Mouse (Mus musculus) heart, embryonic 15.5 days (tissue): ENCODE measurements around the gene Tsnaxip1. TPM values are rescaled to one million over a fixed set of nuclear protein-coding genes. Genes with fewer than 3 reads are reported as not detected.

Experiments used
- ATAC-seq: fragments of 200-750 bp; cut with Nextera tagmentation; replicated peaks from 2 replicates; pipeline ENCODE4 v1.8.0; 2017; ENCODE audit warnings: low read depth, moderate TSS enrichment; ENCODE audit not compliant: insufficient number of reproducible peaks, insufficient read depth, low FRiP score
- H3K27ac ChIP-seq: fragments of 300-500 bp; sonication (generic); 2 replicates; pipeline ENCODE4 v1.5.1; 2015; ENCODE audit warnings: mild to moderate bottlenecking, inconsistent platforms
- H3K27me3 ChIP-seq: fragments of 300-500 bp; sonication (generic); 2 replicates; pipeline ENCODE4 v1.6.1; 2015; ENCODE audit warnings: inconsistent platforms
- H3K36me3 ChIP-seq: fragments of 300-500 bp; sonication (generic); 2 replicates; pipeline ENCODE4 v1.6.1; 2015; ENCODE audit warnings: mild to moderate bottlenecking, inconsistent platforms
- H3K4me1 ChIP-seq: fragments of 300-500 bp; sonication (generic); replicated peaks from 2 replicates; pipeline ENCODE4 v1.6.1; 2015; ENCODE audit warnings: inconsistent platforms
- H3K4me2 ChIP-seq: fragments of 300-500 bp; sonication (generic); 2 replicates; pipeline ENCODE4 v1.6.1; 2015; ENCODE audit warnings: inconsistent platforms, mild to moderate bottlenecking, moderate library complexity
- H3K4me3 ChIP-seq: fragments of 300-500 bp; sonication (generic); 2 replicates; pipeline ENCODE4 v1.5.1; 2015; ENCODE audit warnings: mild to moderate bottlenecking, inconsistent platforms
- H3K9ac ChIP-seq: fragments of 300-500 bp; sonication (generic); 2 replicates; pipeline ENCODE4 v1.6.1; 2015; ENCODE audit warnings: mild to moderate bottlenecking, inconsistent platforms
- H3K9me3 ChIP-seq: fragments of 300-500 bp; sonication (generic); replicated peaks from 2 replicates; pipeline ENCODE4 v1.6.1; 2016; ENCODE audit warnings: inconsistent platforms
- WGBS: fragments of 180-500 bp; shearing (Covaris S2); methylation state at CpG from one replicate; pipeline ENCODE4 v1.1.7; 2015; ENCODE audit warnings: mixed read lengths; 5-methylcytosine and 5-hydroxymethylcytosine counted together
- polyA plus RNA-seq: library from polyadenylated mRNA; unstranded; fragments of >200 nt; fragmentation: Nextera tagmentation; extraction: Ambion mirVana; gene quantifications from 2 replicates; pipeline ENCODE4 v1.2.1, GENCODE M21; 2015

Tsnaxip1 gene
- polyA plus RNA-seq, 1 experiment from 2014 or later, result 0.06 TPM

- no peak overlapping the region for H3K4me3 ChIP-seq
- 40% methylated on average over 6 of the region's 6 CpGs for WGBS
- peaks cover 27% of the 10 kb centered on the region for H3K4me1 ChIP-seq
- peak overlapping the region; percentile 13 for H3K4me2 ChIP-seq
- peak overlapping the region; percentile 75 for H3K27ac ChIP-seq
- ATAC-seq, result peak; percentile 72; the same call in 1 of the 2 replicates
- no peaks in the 10 kb centered on the region for H3K9me3 ChIP-seq
- no peak overlapping the region for H3K9ac ChIP-seq
- H3K27me3 ChIP-seq, result no peaks in the 10 kb centered on the region
- H3K36me3 ChIP-seq, result peaks cover 43% of the 10 kb centered on the region
These were observed 46.8 kb downstream of the Tsnaxip1 start for GRCm38 (mm10) chr8:105874301-105874700.

GRCm38 (mm10) chr8:105880754-105881520 is 53.4 kb downstream of the Tsnaxip1 start, which contains the start of gene Edc4:
Gene Edc4 (plus strand): TSS chr8:105880881.
- peak; percentile 75 for ATAC-seq
- Histone ChIP-seq H3K27ac (peak within 1 kb of the TSS; percentile 76), H3K36me3 (peaks cover 53% of the 10 kb centered on the region), H3K9me3 (no peaks in the 10 kb centered on the region), H3K4me1 (peaks cover 18% of the 10 kb centered on the region), H3K4me3 (peak within 1 kb of the TSS; percentile 97), H3K27me3 (no peaks in the 10 kb centered on the region), H3K9ac (peak within 1 kb of the TSS; percentile 96), H3K4me2 (peak within 1 kb of the TSS; percentile 85)
- under 1% methylated on average over 45 of the region's 45 CpGs for whole genome bisulfite sequencing

GRCm38 (mm10) chr8:105889756-105890465 is 62.4 kb downstream of the Tsnaxip1 start:
- no peaks in the 10 kb centered on the region for H3K27me3 ChIP-seq
- H3K4me1 ChIP-seq, result peaks cover 6% of the 10 kb centered on the region
- H3K4me3 ChIP-seq, result no peak overlapping the region
- no peak overlapping the region for H3K9ac ChIP-seq
- H3K9me3 ChIP-seq, result no peaks in the 10 kb centered on the region
- H3K36me3 ChIP-seq, result peaks cover 78% of the 10 kb centered on the region
- no peak overlapping the region for H3K27ac ChIP-seq
- H3K4me2 ChIP-seq, result no peak overlapping the region
- WGBS, result 91% methylated on average over 12 of the region's 12 CpGs
- ATAC-seq, result no peak

GRCm38 (mm10) chr8:105890870-105891269 is 63.3 kb downstream of the Tsnaxip1 start:
- H3K4me2 ChIP-seq, result no peak overlapping the region
- no peak overlapping the region for H3K27ac ChIP-seq
- ATAC-seq, result no peak
- 86% methylated on average over 6 of the region's 6 CpGs for WGBS
- H3K4me1 ChIP-seq, result peaks cover 6% of the 10 kb centered on the region
- H3K27me3 ChIP-seq, result no peaks in the 10 kb centered on the region
- no peak overlapping the region for H3K4me3 ChIP-seq
- no peak overlapping the region for H3K9ac ChIP-seq
- peaks cover 68% of the 10 kb centered on the region for H3K36me3 ChIP-seq
- H3K9me3 ChIP-seq, result no peaks in the 10 kb centered on the region

- no peaks in the 10 kb centered on the region for H3K9me3 ChIP-seq
- no peak overlapping the region for H3K4me2 ChIP-seq
- no peaks in the 10 kb centered on the region for H3K27me3 ChIP-seq
- WGBS, result 81% methylated on average over 6 of the region's 6 CpGs
- H3K4me3 ChIP-seq, result no peak overlapping the region
- peaks cover 6% of the 10 kb centered on the region for H3K4me1 ChIP-seq
- H3K9ac ChIP-seq, result no peak overlapping the region
- H3K36me3 ChIP-seq, result peaks cover 53% of the 10 kb centered on the region
- ATAC-seq, result no peak
- no peak overlapping the region for H3K27ac ChIP-seq
These were observed 64.9 kb downstream of the Tsnaxip1 start for GRCm38 (mm10) chr8:105892432-105892831.

GRCm38 (mm10) chr8:105893339-105893738 is 65.8 kb downstream of the Tsnaxip1 start, which contains the start of gene Nrn1l:
Gene Nrn1l (plus strand): TSS chr8:105893567.
- H3K36me3 ChIP-seq, result peaks cover 44% of the 10 kb centered on the region
- H3K27ac ChIP-seq, result peak within 1 kb of the TSS; percentile 54; the same call in 1 of the 2 replicates
- H3K4me3 ChIP-seq, result no peak within 1 kb of the TSS
- WGBS, result 9% methylated on average over 11 of the region's 11 CpGs
- H3K4me1 ChIP-seq, result peaks cover 6% of the 10 kb centered on the region
- H3K27me3 ChIP-seq, result no peaks in the 10 kb centered on the region
- 0 out of 2 replicates have a peak within 1 kb of the TSS, but pooled peaks have one; percentile 14 for H3K9ac ChIP-seq
- H3K9me3 ChIP-seq, result no peaks in the 10 kb centered on the region
- peak; percentile 86 for ATAC-seq
- H3K4me2 ChIP-seq, result peak within 1 kb of the TSS; percentile 36

Other genes with a start within 250 kb of the Tsnaxip1 start
- 27.9 and 36.5 TPM in 2 replicates for gene Ripor1, start 222.5 kb upstream of the Tsnaxip1 start, polyA plus RNA-seq
- gene Ctcf, start 191.2 kb upstream of the Tsnaxip1 start, polyA plus RNA-seq, result 64.5 and 77.1 TPM in 2 replicates
- gene Agrp, start 190.3 kb upstream of the Tsnaxip1 start, polyA plus RNA-seq, result 0.24 and 0.29 TPM in 2 replicates
- gene Carmil2, start 141.5 kb upstream of the Tsnaxip1 start, polyA plus RNA-seq, result 0.26 and 2.4 TPM in 2 replicates
- 33.7 and 43.3 TPM in 2 replicates for gene Acd, start 126.6 kb upstream of the Tsnaxip1 start, polyA plus RNA-seq
- gene Pard6a, start 126.6 kb upstream of the Tsnaxip1 start, polyA plus RNA-seq, result 13.8 and 13.9 TPM in 2 replicates
- gene 4933405L10Rik, start 120.1 kb upstream of the Tsnaxip1 start, polyA plus RNA-seq, result not detected in 2 replicates
- gene Enkd1, start 119.5 kb upstream of the Tsnaxip1 start, polyA plus RNA-seq, result 9.8 and 12.7 TPM in 2 replicates
- 9.4 and 10.1 TPM in 2 replicates for gene Gfod2, start 69.1 kb upstream of the Tsnaxip1 start, polyA plus RNA-seq
- 8.1 and 11.0 TPM in 2 replicates for gene Ranbp10, start 381 bp upstream of the Tsnaxip1 start, polyA plus RNA-seq
- 30.1 and 36.8 TPM in 2 replicates for gene Cenpt, start 25.5 kb downstream of the Tsnaxip1 start, polyA plus RNA-seq
- 44.7 and 52.5 TPM in 2 replicates for gene Thap11, start 27.4 kb downstream of the Tsnaxip1 start, polyA plus RNA-seq
- gene Nutf2, start 32.8 kb downstream of the Tsnaxip1 start, polyA plus RNA-seq, result 154 and 173 TPM in 2 replicates
- 25.3 and 34.7 TPM in 2 replicates for gene Edc4, start 53.1 kb downstream of the Tsnaxip1 start, polyA plus RNA-seq
- gene Nrn1l, start 65.8 kb downstream of the Tsnaxip1 start, polyA plus RNA-seq, result 0.73 and 0.80 TPM in 2 replicates
- gene Pskh1, start 72.7 kb downstream of the Tsnaxip1 start, polyA plus RNA-seq, result 19.5 and 25.8 TPM in 2 replicates
- 0.84 and 0.85 TPM in 2 replicates for gene Ctrl, start 106.1 kb downstream of the Tsnaxip1 start, polyA plus RNA-seq
- gene Psmb10, start 110.7 kb downstream of the Tsnaxip1 start, polyA plus RNA-seq, result 59.4 and 93.4 TPM in 2 replicates
- gene Lcat, start 115.7 kb downstream of the Tsnaxip1 start, polyA plus RNA-seq, result 1.3 and 1.7 TPM in 2 replicates
- 34.1 and 44.5 TPM in 2 replicates for gene Slc12a4, start 138.4 kb downstream of the Tsnaxip1 start, polyA plus RNA-seq
- not detected in 2 replicates for gene Dpep3, start 151.7 kb downstream of the Tsnaxip1 start, polyA plus RNA-seq
- gene Dus2, start 163.6 kb downstream of the Tsnaxip1 start, polyA plus RNA-seq, result 12.5 and 15.0 TPM in 2 replicates
- gene Dpep2nb, start 178.2 kb downstream of the Tsnaxip1 start, polyA plus RNA-seq, result 0.29 TPM in 1 of 2 replicates, not detected in the other
- gene Ddx28, start 184.2 kb downstream of the Tsnaxip1 start, polyA plus RNA-seq, result 10.6 and 11.6 TPM in 2 replicates
- gene Nfatc3, start 231.1 kb downstream of the Tsnaxip1 start, polyA plus RNA-seq, result 3.4 and 4.9 TPM in 2 replicates